Mouse (Mus musculus) R1 (cell line): ENCODE results near the gene Sez6l.

ENCODE experiments used
- DNase-seq: peaks from one replicate; pipeline ENCODE4 v3.0.0-alpha.2; 2018; ENCODE audit warnings: low read depth, low spot score

Sez6l gene

DNA sequence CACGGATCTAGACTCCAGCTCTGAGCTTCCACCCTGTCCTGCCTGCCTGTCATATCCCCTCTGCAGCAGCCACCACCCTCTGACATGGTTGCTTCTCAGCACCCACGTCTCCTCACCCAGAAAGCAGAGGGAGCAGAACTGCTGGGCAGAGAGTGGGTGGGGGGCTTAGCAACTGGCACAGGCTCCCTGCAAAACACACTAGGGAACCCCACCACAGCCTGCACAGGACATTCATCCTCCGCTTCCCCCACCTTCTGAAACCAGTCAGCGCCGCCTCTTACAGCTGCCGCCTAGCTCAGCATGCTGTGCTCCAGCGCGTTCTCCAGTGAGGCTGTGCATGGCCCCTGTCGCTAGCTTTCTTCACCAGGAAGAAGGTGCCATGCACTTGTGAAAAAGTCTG, 187.6 kb downstream of the Sez6l start:
- DNase-seq = no peak

DNA sequence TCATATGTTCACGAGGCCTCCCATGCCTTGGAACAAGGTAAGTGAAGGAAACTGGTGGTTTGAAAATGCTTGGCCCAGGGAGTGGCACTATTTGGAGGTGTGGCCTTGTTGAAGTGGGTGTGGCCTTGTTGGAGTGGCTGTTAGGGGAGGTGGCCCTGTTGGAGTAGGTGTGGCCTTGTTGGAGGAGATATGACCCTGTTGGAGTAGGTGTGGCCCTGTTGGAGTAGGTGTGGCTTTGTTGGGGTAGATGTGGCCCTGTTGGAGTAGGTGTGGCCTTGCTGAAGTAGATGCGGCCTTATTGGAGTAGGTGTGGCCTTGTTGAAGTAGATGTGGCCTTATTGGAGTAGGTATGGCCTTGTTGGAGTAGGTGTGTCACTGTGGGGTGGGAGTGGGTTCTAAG, 191.0 kb downstream of the Sez6l start:
- peak; percentile 96 for DNase-seq

DNA sequence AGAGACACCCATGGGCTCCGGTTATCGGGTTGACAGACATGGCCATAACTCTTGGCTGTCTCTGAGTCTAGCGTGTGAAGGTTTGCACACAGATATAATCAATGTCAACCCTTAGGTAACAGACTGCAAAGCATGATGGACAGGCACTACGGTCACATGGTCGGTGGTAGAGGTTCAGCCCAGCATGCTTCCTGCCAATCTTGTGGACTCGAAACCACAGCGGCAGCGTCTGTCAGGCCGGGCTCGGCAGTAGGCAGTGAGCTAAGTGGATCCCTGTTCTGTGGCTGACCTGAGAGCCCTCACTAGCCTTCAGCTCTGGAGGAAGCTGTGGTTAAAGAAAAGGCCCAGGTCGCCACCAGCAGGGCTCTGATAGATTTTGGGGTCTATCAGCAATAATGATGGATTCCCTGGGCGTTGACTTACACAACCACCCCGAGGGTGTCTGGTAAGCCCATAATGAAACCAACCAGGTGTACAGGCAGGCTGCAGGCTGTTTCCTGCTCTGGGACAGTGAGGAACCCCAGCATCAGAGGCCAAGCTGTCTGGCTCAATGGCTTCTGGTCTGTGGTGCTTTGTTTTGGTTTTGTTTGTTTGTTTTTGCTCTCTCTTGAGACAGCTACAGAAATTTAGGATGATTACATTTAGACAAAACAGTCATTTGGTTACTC, 192.0 kb downstream of the Sez6l start:
- no peak for DNase-seq

DNA sequence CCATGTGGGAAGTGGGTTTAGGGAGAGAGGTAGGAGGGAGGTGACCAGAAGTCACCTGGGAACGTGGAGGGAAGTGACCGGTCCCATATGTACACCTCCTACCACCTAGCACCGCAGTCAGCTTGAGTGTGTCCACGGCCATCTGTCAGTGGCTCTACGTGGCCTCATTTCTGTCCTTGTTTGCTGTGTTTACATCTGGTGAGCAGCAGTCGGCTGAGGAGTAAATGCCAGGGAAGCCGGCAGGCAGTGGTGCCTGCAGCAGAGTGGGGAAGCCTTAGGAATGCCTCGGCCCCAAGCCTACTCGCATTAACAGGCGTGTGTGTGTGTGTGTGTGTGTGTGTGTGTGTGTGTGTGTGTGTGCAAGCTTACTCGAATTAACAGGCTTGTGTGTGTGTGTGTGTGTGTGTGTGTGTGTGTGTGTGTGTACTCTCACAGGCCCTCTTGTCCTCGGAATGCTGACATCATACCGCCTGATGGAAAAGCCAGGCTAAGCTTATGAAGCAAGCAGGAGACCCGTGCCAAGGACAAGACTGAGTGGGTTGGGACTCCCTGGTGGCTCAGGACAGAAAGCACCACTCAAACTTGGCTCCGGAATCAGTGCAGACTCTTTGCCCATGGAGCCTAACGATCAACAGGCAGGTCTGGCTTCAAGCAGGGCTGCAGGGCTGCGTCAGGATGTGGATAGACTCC, 194.2 kb downstream of the Sez6l start:
- DNase-seq = no peak

GRCm38 (mm10) chr5:112382042-112382441, 194.9 kb downstream of the Sez6l start:
- DNase-seq = no peak

- no peak for DNase-seq
These were observed 195.8 kb downstream of the Sez6l start for GRCm38 (mm10) chr5:112381154-112381553.

DNA sequence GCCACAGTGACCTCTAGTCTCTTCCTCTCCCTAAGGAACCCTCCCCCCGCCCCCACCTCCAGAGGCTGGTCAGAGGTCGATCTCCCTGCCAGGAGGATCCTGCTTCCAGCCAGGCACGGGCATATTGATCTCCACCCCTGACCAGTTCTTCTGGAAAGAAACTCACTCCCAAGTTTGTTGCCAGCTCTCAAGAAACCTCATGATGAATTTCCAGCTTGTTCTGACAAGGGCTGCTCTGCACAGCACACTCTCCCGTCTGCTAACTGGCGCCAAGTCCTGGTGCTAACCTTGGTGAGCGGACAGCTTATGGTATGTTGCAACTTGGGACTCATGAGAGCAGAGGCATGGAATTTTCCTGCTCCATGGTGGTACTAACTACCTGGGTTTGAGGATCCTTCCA, 198.3 kb downstream of the Sez6l start:
- no peak for DNase-seq

GRCm38 (mm10) chr5:112377380-112377779, 199.6 kb downstream of the Sez6l start:
- no peak for DNase-seq

DNA sequence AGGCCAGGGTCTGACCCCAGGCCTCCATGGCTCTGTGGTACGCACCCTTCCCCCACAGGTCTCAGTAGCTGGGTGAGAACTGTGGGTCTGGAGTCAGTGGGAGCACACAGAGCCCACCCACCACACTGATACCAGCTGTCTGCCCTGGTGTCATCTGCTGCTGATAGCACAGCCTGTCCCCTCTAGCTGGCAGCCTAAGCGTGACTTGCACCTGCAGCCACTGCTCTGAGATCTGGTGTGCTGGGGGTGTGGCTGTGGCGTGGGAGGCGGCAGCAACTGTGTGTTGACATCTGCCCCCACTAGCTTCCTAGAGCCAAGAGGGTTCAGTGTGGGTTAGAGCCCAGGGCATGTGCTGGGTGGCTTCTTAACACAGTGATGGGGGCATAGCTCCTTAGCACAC, 200.9 kb downstream of the Sez6l start:
- no peak for DNase-seq

GRCm38 (mm10) chr5:112371933-112372332, 205.1 kb downstream of the Sez6l start:
- no peak for DNase-seq

GRCm38 (mm10) chr5:112370236-112370813, 206.7 kb downstream of the Sez6l start:
- DNase-seq = no peak

DNA sequence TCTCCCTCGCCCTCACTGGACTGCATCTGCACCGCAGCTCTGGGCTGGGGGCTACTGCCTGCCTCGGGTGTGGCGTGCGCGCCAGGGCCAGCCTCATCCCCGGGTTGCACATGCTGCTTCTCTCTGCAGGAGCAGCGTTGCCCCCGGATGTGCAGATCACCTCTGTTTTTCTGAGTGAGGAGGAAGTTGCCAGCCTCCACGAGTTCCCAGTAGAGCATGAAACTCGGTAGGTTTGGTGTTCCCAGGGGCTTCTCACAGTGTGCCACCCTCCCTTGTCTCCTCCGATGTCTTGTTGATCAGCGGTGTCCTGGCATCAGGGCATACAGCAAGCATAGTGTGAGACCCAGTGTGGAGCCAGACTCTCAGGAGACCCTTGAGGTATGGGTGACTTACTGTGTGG, 207.7 kb downstream of the Sez6l start:
- DNase-seq = no peak
